Mouse (Mus musculus) intestine, embryonic 15.5 days (tissue): ENCODE results near the gene Ssh2. TPM values are rescaled to one million over a fixed set of nuclear protein-coding genes. Genes with fewer than 3 reads are reported as not detected.
"Not testable (repeated sequence)": the region's sequence is repeated elsewhere in the genome, so short reads cannot be mapped to it uniquely, and the experiment has no call there.

Experiments used
- ATAC-seq: fragments of 200-750 bp; cut with Nextera tagmentation; 2 replicates; pipeline ENCODE4 v1.8.0; 2017; ENCODE audit warnings: moderate TSS enrichment, moderate library complexity
- H3K27ac ChIP-seq: fragments of 300-500 bp; sonication (generic); 2 replicates; pipeline ENCODE4 v1.5.1; 2015; ENCODE audit warnings: mild to moderate bottlenecking, inconsistent platforms
- H3K27me3 ChIP-seq: fragments of 300-500 bp; sonication (generic); replicated peaks from 2 replicates; pipeline ENCODE4 v1.6.1; 2015; ENCODE audit warnings: inconsistent platforms
- H3K36me3 ChIP-seq: fragments of 300-500 bp; sonication (generic); 2 replicates; pipeline ENCODE4 v1.6.1; 2015; ENCODE audit warnings: inconsistent platforms
- H3K4me1 ChIP-seq: fragments of 300-500 bp; sonication (generic); replicated peaks from 2 replicates; pipeline ENCODE4 v1.6.1; 2015; ENCODE audit warnings: inconsistent platforms
- H3K4me2 ChIP-seq: fragments of 300-500 bp; sonication (generic); replicated peaks from 2 replicates; pipeline ENCODE4 v1.6.1; 2015; ENCODE audit warnings: mild to moderate bottlenecking, inconsistent platforms
- H3K4me3 ChIP-seq: fragments of 300-500 bp; sonication (generic); replicated peaks from 2 replicates; pipeline ENCODE4 v1.5.1; 2015; ENCODE audit warnings: inconsistent platforms
- H3K9ac ChIP-seq: fragments of 300-500 bp; sonication (generic); 2 replicates; pipeline ENCODE4 v1.6.1; 2015; ENCODE audit warnings: inconsistent platforms
- H3K9me3 ChIP-seq: fragments of 300-500 bp; sonication (generic); 2 replicates; pipeline ENCODE4 v1.6.1; 2016; ENCODE audit warnings: inconsistent platforms
- WGBS: fragments of 180-500 bp; shearing (Covaris S2); methylation state at CpG from one replicate; pipeline ENCODE4 v1.1.7; 2015; 5-methylcytosine and 5-hydroxymethylcytosine counted together
- polyA plus RNA-seq: library from polyadenylated mRNA; unstranded; fragments of >200 nt; fragmentation: Nextera tagmentation; extraction: Ambion mirVana; gene quantifications from 2 replicates; pipeline ENCODE4 v1.2.1, GENCODE M21; 2015

Ssh2 gene
- polyA plus RNA-seq, 1 experiment from 2014 or later = 5.7 TPM

- Histone ChIP-seq H3K4me2 (no peak overlapping the region), H3K4me1 (no peaks in the 10 kb centered on the region), H3K27me3 (no peaks in the 10 kb centered on the region), H3K36me3 (no peaks in the 10 kb centered on the region), H3K4me3 (no peak overlapping the region), H3K9me3 (no peaks in the 10 kb centered on the region), H3K27ac (no peak overlapping the region), H3K9ac (no peak overlapping the region)
- 80% methylated on average over 1 of the region's 1 CpGs for WGBS
- no peak for ATAC-seq
These were observed 23.7 kb downstream of the Ssh2 start for GRCm38 (mm10) chr11:77239658-77240345.

DNA sequence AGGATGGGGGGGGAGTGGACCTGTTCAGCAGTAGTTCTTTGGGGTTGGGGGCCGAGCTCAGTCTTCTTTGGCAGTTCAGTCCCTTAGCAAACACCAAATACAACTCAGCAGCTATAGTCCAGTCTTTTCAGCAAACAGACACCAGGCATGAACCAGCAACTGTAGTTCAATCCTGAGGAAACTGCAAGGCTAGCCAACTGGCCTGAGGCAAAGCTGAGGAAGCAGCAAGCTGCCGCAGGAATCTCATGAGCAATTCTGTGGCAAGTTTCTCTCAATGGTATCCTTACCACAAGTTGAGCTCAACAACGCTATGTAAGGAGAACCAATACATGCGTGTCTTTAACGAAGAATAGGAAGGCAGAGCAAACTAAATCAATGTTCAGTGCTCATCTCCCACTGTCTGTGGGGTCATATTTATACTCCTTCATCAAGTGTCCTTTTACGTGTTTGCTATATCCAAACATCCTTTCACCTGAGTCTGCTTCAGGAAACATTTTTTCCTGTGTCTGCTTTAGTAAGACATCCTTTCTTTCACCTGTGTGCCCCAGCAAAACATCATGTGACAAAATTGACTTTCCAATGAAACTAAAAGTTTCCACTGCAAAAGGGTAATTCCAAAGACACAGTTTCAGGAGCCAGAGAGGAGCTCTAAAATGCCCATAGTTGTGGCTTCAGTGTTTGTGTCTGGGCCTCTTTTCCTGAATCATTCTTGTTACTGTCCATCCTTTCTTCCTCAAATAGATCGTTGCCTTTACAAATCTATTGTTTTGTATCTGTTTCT, 24.6 kb downstream of the Ssh2 start:
- no peaks in the 10 kb centered on the region for H3K36me3 ChIP-seq
- no peak for ATAC-seq
- no peaks in the 10 kb centered on the region for H3K4me1 ChIP-seq
- H3K27ac ChIP-seq = no peak overlapping the region
- no peak overlapping the region for H3K9ac ChIP-seq
- no peak overlapping the region for H3K4me2 ChIP-seq
- H3K9me3 ChIP-seq = no peaks in the 10 kb centered on the region
- H3K27me3 ChIP-seq = no peaks in the 10 kb centered on the region
- no peak overlapping the region for H3K4me3 ChIP-seq
- WGBS = 80% methylated on average over 7 of the region's 7 CpGs

DNA sequence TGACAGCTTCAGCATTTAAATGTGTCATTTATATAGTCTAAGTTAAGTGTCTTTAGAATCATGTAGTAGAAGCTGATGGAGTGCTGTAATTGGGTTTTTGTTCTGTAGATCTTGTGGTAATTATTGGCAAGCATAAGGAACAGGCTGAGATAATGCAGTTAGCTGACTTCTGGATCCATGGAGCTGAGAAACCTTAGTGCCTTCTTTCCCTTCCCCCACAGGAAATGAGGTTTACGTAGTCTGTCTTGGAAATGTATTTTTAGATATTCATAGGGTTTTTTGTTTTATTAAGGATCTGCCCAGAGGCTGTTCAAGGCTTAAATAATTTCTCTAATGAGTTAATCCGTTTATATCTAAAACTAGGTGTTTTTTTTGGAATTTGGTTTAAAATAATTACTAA, 26.8 kb downstream of the Ssh2 start:
- Histone ChIP-seq H3K4me2 (no peak overlapping the region), H3K27ac (no peak overlapping the region), H3K4me3 (no peak overlapping the region), H3K36me3 (no peaks in the 10 kb centered on the region), H3K9ac (no peak overlapping the region), H3K9me3 (no peaks in the 10 kb centered on the region), H3K4me1 (no peaks in the 10 kb centered on the region), H3K27me3 (no peaks in the 10 kb centered on the region)
- WGBS = 45% methylated on average over 2 of the region's 2 CpGs
- ATAC-seq = no peak

- ATAC-seq = no peak
These were observed 36.7 kb downstream of the Ssh2 start for GRCm38 (mm10) chr11:77252826-77253225.

DNA sequence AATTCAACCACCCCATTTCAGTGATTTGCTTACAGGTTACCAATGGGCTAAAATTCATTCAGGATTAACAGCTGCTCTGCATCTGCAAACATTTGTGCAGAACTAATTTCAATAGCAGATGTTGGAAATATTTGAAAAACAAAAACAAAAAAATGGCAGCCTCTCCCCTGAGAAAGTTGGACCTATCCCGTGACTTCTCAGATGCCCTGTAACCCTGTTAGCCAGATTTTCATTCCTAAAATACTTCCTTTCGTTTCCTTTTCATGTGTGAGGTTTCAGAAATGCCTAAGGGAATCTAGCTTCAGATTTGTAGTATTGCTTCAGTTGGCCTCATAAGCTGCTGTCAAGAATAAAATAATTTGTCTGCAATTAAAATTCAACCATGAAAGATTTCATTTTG, 43.4 kb downstream of the Ssh2 start:
- H3K4me2 ChIP-seq = no peak overlapping the region
- 58% methylated on average over 2 of the region's 2 CpGs for WGBS
- no peaks in the 10 kb centered on the region for H3K27me3 ChIP-seq
- H3K4me1 ChIP-seq = no peaks in the 10 kb centered on the region
- no peak overlapping the region for H3K9ac ChIP-seq
- no peaks in the 10 kb centered on the region for H3K9me3 ChIP-seq
- no peaks in the 10 kb centered on the region for H3K36me3 ChIP-seq
- ATAC-seq = no peak
- H3K27ac ChIP-seq = no peak overlapping the region
- H3K4me3 ChIP-seq = no peak overlapping the region

More at GRCm38 (mm10) chr11:77252826-77253225, 36.7 kb downstream of the Ssh2 start:
- Histone ChIP-seq H3K9me3 (no peaks in the 10 kb centered on the region), H3K9ac (no peak overlapping the region), H3K4me3 (no peak overlapping the region), H3K36me3 (no peaks in the 10 kb centered on the region), H3K4me2 (no peak overlapping the region), H3K27me3 (no peaks in the 10 kb centered on the region), H3K4me1 (no peaks in the 10 kb centered on the region), H3K27ac (no peak overlapping the region)
- WGBS = 60% methylated on average over 2 of the region's 2 CpGs

GRCm38 (mm10) chr11:77267401-77267800, 51.3 kb downstream of the Ssh2 start:
- Histone ChIP-seq H3K36me3 (no peaks in the 10 kb centered on the region), H3K9me3 (no peaks in the 10 kb centered on the region), H3K4me1 (no peaks in the 10 kb centered on the region), H3K27me3 (no peaks in the 10 kb centered on the region), H3K9ac (no peak overlapping the region), H3K27ac (no peak overlapping the region), H3K4me2 (no peak overlapping the region), H3K4me3 (no peak overlapping the region)
- ATAC-seq = no peak
- WGBS = 67% methylated on average over 2 of the region's 2 CpGs

DNA sequence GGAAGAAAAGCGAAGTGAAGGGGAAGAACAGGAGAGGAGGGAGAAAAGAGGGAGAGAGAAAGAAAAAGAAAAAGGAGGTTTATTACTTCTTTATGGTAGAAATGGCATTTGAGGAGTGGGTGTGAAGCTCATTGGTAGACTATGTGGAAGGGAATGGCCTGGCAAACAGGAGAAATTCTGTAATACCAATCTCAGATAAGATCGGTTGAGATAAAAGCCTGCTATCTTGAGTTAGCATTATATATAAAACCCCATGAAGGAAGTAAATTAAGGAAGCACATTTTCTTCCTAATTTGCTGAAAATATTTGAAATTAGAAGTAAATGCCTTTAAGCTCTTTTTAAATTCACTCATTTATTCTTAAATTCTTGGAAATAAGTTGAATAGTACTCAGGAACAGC, 59.9 kb downstream of the Ssh2 start:
- no peak for ATAC-seq
- Histone ChIP-seq H3K27me3 (no peaks in the 10 kb centered on the region), H3K4me1 (0 out of 2 replicates have a peak, but pooled peaks cover 4% of the 10 kb centered on the region), H3K9ac (no peak overlapping the region), H3K9me3 (no peaks in the 10 kb centered on the region), H3K4me3 (no peak overlapping the region), H3K36me3 (no peaks in the 10 kb centered on the region), H3K27ac (no peak overlapping the region), H3K4me2 (no peak overlapping the region)
- WGBS = 95% methylated on average over 2 of the region's 2 CpGs

DNA sequence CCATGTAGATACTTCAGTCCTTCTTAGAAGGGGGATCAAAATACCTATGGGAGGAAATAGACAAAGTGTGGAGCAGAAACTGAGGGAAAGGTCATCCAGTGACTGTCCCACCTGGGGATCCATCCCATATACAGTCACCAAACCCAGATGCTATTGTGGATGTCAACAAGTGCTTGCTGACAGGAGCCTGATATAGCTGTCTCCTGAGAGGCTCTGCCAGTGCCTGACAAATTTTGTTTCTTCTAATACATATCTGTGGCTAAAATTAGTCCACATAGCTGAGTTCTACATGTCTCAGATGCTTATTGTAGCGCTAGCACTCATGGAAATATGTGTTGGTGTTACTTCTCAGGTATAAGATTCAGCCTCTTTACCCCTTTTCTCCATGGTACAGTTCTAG, 62.5 kb downstream of the Ssh2 start:
- H3K4me1 ChIP-seq, H3K4me3 ChIP-seq, H3K36me3 ChIP-seq, H3K4me2 ChIP-seq, H3K27me3 ChIP-seq, H3K9ac ChIP-seq, H3K27ac ChIP-seq, H3K9me3 ChIP-seq, ATAC-seq: not testable (repeated sequence)
- 92% methylated on average over 1 of the region's 1 CpGs for WGBS

DNA sequence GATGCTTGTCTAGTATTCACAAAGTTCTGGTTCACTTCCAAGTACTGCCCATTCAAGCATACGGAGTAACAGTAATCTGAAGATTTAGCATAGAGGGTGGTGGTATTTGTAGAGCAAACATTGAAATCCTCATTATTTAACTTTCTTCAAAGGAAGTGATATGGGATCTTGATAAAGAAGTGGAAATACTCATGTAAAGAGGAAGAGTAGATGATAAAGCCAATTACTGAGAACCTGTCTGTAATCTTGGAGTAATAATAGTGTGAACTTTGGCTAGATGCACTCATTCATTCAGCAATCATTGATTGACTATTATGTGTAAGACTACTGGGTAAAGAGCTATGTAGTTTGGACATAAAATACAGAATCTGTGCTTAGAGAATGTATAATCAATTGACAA, 64.1 kb downstream of the Ssh2 start:
- ATAC-seq = peak; percentile 72
- Histone ChIP-seq H3K27ac (no peak overlapping the region), H3K4me1 (0 out of 2 replicates have a peak, but pooled peaks cover 4% of the 10 kb centered on the region), H3K36me3 (no peaks in the 10 kb centered on the region), H3K9me3 (no peaks in the 10 kb centered on the region), H3K27me3 (no peaks in the 10 kb centered on the region), H3K9ac (no peak overlapping the region), H3K4me3 (no peak overlapping the region), H3K4me2 (no peak overlapping the region)
- WGBS = 58% methylated on average over 1 of the region's 1 CpGs

DNA sequence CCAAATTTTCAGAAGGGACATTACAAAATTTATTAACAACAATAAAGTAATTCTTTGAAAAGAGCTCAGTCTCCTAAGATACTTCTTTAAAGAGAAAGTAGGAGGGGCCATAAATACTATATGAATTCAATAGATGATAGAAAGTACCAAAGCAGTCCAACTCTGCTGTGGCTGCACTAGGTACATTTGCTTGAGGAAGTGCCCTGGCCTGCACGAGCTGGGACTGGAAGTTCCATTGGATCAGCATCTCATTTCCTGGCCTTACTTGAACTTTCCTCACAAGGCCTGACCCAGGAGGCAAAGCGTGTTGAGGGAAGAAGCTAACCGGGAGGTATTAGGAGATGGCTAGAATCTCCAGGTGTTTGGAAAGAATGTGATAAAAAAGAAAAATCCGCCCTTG, 75.4 kb downstream of the Ssh2 start:
- Histone ChIP-seq H3K4me2 (no peak overlapping the region), H3K27me3 (no peaks in the 10 kb centered on the region), H3K27ac (no peak overlapping the region), H3K4me1 (no peaks in the 10 kb centered on the region), H3K9ac (no peak overlapping the region), H3K9me3 (no peaks in the 10 kb centered on the region), H3K36me3 (no peaks in the 10 kb centered on the region), H3K4me3 (no peak overlapping the region)
- no peak for ATAC-seq
- WGBS = 81% methylated on average over 4 of the region's 4 CpGs

GRCm38 (mm10) chr11:77293673-77294072, 77.6 kb downstream of the Ssh2 start:
- not testable (repeated sequence) for H3K4me3 ChIP-seq, H3K36me3 ChIP-seq, H3K27me3 ChIP-seq, H3K4me1 ChIP-seq, H3K9me3 ChIP-seq, ATAC-seq, H3K27ac ChIP-seq, H3K4me2 ChIP-seq, H3K9ac ChIP-seq
- 91% methylated on average over 11 of the region's 11 CpGs for WGBS

- no peak for ATAC-seq
- H3K4me3 ChIP-seq = no peak overlapping the region
- H3K9ac ChIP-seq = no peak overlapping the region
- no peaks in the 10 kb centered on the region for H3K9me3 ChIP-seq
- no peaks in the 10 kb centered on the region for H3K4me1 ChIP-seq
- 89% methylated on average over 1 of the region's 1 CpGs for WGBS
- no peaks in the 10 kb centered on the region for H3K36me3 ChIP-seq
- H3K4me2 ChIP-seq = no peak overlapping the region
- no peaks in the 10 kb centered on the region for H3K27me3 ChIP-seq
- H3K27ac ChIP-seq = no peak overlapping the region
These were observed 81.2 kb downstream of the Ssh2 start for GRCm38 (mm10) chr11:77297246-77297645.

DNA sequence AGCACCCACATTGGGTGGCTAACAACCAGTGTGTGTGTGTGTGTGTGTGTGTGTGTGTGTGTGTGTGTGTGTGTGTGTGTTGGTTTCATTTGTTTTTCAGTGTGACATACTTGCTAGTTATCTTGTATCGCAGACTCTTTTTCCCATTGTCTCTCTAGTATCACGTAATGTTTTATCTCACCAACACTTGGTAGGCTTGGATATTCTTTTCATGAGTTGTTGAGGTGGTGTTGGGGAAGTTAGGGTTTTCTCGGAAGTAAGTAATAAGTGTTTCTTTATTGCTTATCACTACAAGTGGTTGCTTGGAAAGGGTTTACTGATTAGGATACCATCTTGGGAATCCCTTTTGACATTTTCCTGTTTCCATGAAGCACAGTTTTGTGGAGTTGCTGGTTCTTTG, 91.1 kb downstream of the Ssh2 start:
- no peak overlapping the region for H3K4me3 ChIP-seq
- WGBS = 87% methylated on average over 3 of the region's 3 CpGs
- H3K4me2 ChIP-seq = no peak overlapping the region
- ATAC-seq = no peak
- no peak overlapping the region for H3K27ac ChIP-seq
- no peak overlapping the region for H3K9ac ChIP-seq
- H3K27me3 ChIP-seq = no peaks in the 10 kb centered on the region
- no peaks in the 10 kb centered on the region for H3K4me1 ChIP-seq
- no peaks in the 10 kb centered on the region for H3K9me3 ChIP-seq
- H3K36me3 ChIP-seq = no peaks in the 10 kb centered on the region
